Mouse (Mus musculus) brain, embryonic 14.5 days (tissue): ENCODE data around the gene Zfp710. TPM values are rescaled to one million over a fixed set of nuclear protein-coding genes. Genes with fewer than 3 reads are reported as not detected.
A peak's percentile ranks its signal among the peaks of the same experiment; 100 is the strongest.
"Not testable (repeated sequence)": the region's sequence is repeated elsewhere in the genome, so short reads cannot be mapped to it uniquely, and the experiment has no call there.

Source experiments
- DNase-seq: peaks from one replicate; pipeline ENCODE4 v3.0.0-alpha.2; 2011; ENCODE audit warnings: low read depth
- CTCF ChIP-seq: fragments of 200-500 bp; IDR thresholded peaks from 2 replicates; pipeline ENCODE4 v1.5.1; 2012; ENCODE audit warnings: inconsistent platforms, mild to moderate bottlenecking, moderate library complexity, borderline replicate concordance; ENCODE audit not compliant: insufficient read depth, insufficient read length; ENCODE audit errors: extremely low read depth
- POLR2A ChIP-seq: fragments of 200-500 bp; IDR thresholded peaks from 2 replicates; pipeline ENCODE4 v1.6.1; 2012; ENCODE audit warnings: mild to moderate bottlenecking, inconsistent platforms, borderline replicate concordance; ENCODE audit not compliant: poor library complexity, insufficient read depth, insufficient read length, severe bottlenecking; ENCODE audit errors: extremely low read depth
- polyA plus RNA-seq: library from polyadenylated mRNA; depleted of rRNA; stranded (reverse); fragments of >200 nt; gene quantifications from 2 replicates; pipeline ENCODE4 v1.2.3, GENCODE M21; 2012; rRNA removed

Gene Zfp710
- polyA plus RNA-seq, 1 experiment = 34.8 TPM

DNA sequence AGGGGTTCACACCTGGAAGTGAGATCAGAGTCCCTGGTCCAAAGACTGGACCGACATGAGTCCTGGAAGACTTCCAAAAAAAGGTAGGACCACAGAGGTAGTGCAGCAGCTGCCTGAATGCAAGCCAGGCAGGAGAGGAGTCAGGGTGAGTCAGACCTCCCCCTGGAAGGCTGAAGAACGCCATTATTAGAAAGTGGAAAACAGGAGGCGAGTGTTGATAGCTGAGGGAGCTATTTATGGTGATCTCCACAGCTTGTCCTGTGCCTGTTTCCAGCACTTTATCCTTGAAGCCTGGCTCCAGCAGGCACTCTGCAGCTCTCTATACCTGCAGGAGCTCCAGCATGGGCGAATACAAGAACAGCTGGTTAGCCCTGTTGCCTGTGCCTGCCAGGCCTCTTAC is 94.6 kb downstream of the Zfp710 start:
- DNase-seq = no peak
- TF ChIP-seq POLR2A (no peak), CTCF (no peak)

GRCm38 (mm10) chr7:80121083-80121482 is 96.5 kb downstream of the Zfp710 start:
- TF ChIP-seq CTCF (no peak), POLR2A (no peak)
- DNase-seq = peak; percentile 37

GRCm38 (mm10) chr7:80123115-80123514 is 98.5 kb downstream of the Zfp710 start:
- TF ChIP-seq POLR2A = no peak
- no peak for DNase-seq

GRCm38 (mm10) chr7:80123672-80124071 is 99.1 kb downstream of the Zfp710 start:
- DNase-seq = no peak
- TF ChIP-seq CTCF = no peak
- TF ChIP-seq POLR2A = no peak

GRCm38 (mm10) chr7:80129278-80129677 is 104.7 kb downstream of the Zfp710 start:
- TF ChIP-seq POLR2A (no peak), CTCF (no peak)
- no peak for DNase-seq

DNA sequence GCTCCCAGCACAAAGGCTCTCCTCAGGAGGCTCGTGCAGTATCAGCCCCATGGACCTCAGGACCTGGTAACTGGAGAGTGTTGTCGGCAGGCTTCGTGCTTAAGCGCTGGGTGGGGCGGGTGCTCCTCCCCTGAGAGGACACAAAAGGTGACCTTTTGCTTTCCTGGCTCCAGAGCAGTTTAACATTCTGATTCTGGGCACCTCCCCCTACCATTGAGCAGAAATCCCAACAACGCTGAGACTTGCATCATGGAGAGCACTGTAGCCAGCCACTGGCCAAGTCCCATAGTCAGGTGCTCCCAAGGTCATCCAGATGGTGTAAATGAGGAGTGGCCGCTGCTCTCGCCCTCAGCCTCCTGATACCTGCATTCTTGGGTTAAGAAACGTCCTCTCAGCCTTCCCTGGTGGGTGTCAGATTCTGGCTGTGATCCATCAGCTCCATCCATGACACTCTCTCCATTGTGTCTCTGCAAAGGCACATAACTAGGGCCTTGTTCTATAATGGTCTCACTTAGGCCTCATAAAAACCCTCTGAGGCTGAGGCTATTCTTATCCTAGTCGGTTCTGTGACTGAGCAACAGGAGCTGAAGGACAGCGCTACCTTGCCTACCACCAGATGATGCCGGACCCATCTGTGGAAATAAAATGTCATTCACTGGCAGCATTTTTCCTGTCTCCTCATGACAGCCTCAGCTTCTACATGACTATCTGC is 105.9 kb downstream of the Zfp710 start:
- no peak for TF ChIP-seq CTCF
- TF ChIP-seq POLR2A = no peak
- DNase-seq = no peak

GRCm38 (mm10) chr7:80131315-80131714 is 106.7 kb downstream of the Zfp710 start:
- DNase-seq = not testable (repeated sequence)

- peak; percentile 73 for DNase-seq
- peak; percentile 66 for TF ChIP-seq CTCF
- TF ChIP-seq POLR2A = no peak
Observed at GRCm38 (mm10) chr7:80132541-80132940, 107.9 kb downstream of the Zfp710 start.

DNA sequence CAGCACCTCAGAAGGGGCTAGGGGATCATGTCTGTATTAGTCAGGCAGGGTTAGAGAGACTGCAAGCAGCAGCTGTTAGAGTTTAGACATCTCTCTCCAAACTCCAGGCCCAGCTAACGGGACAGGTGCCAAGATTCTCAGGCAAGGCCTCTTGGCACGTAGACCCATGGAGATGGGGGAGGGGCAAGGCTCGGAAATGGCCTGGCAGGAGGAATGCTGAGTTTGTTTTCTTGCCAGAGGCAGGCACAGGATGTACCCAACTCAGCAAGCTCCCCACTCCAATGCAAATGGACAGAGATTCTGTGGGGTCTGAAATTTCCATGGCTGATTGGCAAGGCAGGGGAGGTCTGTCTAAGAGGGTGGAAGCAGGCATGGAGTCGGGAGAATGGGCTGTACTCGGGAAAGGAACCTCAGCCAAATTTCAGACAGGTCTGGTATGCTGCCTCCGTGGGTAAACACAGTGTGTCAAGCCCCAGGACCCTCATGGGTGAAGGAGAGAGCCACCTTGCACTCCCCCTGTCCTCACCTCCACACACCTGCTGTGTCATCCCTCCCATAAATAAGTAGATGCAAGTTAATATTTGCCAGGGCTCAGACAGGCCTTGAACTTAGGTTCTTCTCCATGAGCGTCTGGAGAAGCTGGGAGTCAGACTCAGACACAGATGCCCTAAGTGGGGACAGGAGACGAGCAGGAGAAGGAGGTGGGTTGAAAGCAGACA is 110.0 kb downstream of the Zfp710 start:
- TF ChIP-seq CTCF (no peak), POLR2A (no peak)
- peak; percentile 95 for DNase-seq

GRCm38 (mm10) chr7:80135173-80135532 is 110.5 kb downstream of the Zfp710 start:
- DNase-seq = no peak
- TF ChIP-seq POLR2A (no peak), CTCF (no peak)

DNA sequence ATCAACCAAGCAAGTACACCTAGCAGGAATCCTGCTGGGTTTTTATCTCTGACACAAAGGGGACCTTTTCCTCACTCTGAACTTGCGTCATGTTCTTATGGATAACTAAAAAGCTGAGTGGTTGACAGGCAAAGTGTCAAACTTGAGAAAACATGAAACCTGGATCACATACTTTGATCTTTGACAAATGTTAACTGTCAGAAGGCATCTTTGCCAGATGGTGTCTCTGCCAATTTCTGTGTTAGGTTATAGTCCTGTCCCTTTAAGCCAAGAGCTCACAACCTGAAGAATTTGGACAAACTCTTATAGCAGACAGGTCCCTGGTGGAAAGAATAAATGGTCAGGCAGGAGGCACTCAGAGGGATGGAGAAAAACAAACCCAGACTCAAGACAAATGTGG is 113.8 kb downstream of the Zfp710 start:
- no peak for TF ChIP-seq POLR2A
- TF ChIP-seq CTCF = no peak
- DNase-seq = no peak

- TF ChIP-seq POLR2A (no peak), CTCF (peak; percentile 92)
Observed at GRCm38 (mm10) chr7:80140815-80141214, 116.2 kb downstream of the Zfp710 start.

More at GRCm38 (mm10) chr7:80140815-80141214, 116.2 kb downstream of the Zfp710 start:
- peak; percentile 89 for DNase-seq

Other genes with a start within 250 kb of the Zfp710 start
- not detected in 2 replicates for gene Mesp1, start 231.0 kb upstream of the Zfp710 start, polyA plus RNA-seq
- gene Mesp2, start 214.1 kb upstream of the Zfp710 start, polyA plus RNA-seq = 1.2 and 1.9 TPM in 2 replicates
- 4.9 and 7.8 TPM in 2 replicates for gene Anpep, start 163.8 kb upstream of the Zfp710 start, polyA plus RNA-seq
- 56.0 and 58.4 TPM in 2 replicates for gene Ap3s2, start 104.2 kb upstream of the Zfp710 start, polyA plus RNA-seq
- gene Arpin, start 89.5 kb upstream of the Zfp710 start, polyA plus RNA-seq = 10.0 and 13.7 TPM in 2 replicates
- gene Idh2, start 90.6 kb downstream of the Zfp710 start, polyA plus RNA-seq = 230 and 297 TPM in 2 replicates
- gene Sema4b, start 162.0 kb downstream of the Zfp710 start, polyA plus RNA-seq = 14.7 and 23.6 TPM in 2 replicates
- 25.7 and 31.1 TPM in 2 replicates for gene Cib1, start 208.0 kb downstream of the Zfp710 start, polyA plus RNA-seq
- 2.3 and 3.4 TPM in 2 replicates for gene Gdpgp1, start 208.1 kb downstream of the Zfp710 start, polyA plus RNA-seq
- 0.79 and 1.2 TPM in 2 replicates for gene Ttll13, start 221.6 kb downstream of the Zfp710 start, polyA plus RNA-seq
- 50.9 and 65.2 TPM in 2 replicates for gene Ngrn, start 236.4 kb downstream of the Zfp710 start, polyA plus RNA-seq
- 25.5 and 34.0 TPM in 2 replicates for gene Vps33b, start 244.8 kb downstream of the Zfp710 start, polyA plus RNA-seq